Mouse (Mus musculus): Measurements from ENCODE around the gene Opcml.

- TF ChIP-seq CTCF (IDR thresholded peaks at IDR 0.05; ENCODE audit: control insufficient read depth, insufficient read depth, insufficient read length) (no peak), CEBPB (IDR thresholded peaks at IDR 0.05; ENCODE audit: low read depth) (no peak)
Measured at GRCm38 (mm10) chr9:28490410-28490809, 699.8 kb downstream of the Opcml start.
